17 mouse cellular contexts compared by ENCODE assay signal in the genomic region with DNA sequence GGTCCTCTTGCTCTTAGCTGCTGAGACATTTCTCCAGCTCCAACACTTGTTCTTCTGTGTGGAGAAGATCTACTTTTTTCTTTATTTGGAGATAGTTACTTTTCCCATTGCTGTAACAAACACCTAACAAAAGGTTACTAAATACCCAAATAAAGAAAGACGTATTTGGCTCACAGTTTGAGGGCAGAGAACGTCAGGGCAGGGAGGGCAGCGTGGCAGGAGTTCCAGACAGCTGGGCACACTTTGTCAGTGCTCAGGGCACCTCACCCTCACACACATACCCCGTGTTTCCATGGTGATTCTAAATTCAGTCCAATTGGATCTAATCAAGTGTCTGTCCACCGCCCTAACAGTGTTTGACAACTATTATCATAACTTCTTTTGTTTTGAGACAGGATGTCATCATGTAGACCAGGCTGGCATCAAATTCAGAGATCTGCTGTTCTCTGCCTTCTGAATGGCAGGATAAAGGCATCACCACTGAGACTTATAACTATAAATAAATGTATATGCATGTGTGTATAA. TPM values are rescaled to one million over a fixed set of nuclear protein-coding genes. Genes with fewer than 3 reads are reported as not detected.
DNase-seq lines count a peak whose midpoint lies in the region; TF ChIP-seq lines count a peak whose summit lies in the region.
"Had no signal": no experiment of that assay in that cellular context is flagged by ENCODE, and none has a peak within 500 bp of the region (broad histone marks: within the 10 kb centered on the region; RNA-seq: fewer than 3 reads in every experiment).

No protein-coding gene starts in this region.

- no peak overlapping the region for H3K4me3 ChIP-seq in layer of hippocampus, adult 2 months
- H3K4me3 ChIP-seq: forebrain, embryonic 10.5 days; forebrain, embryonic 13.5 days; hindbrain, embryonic 10.5 days; hindbrain, embryonic 13.5 days had no signal

- DNase-seq in cerebellum, adult 11-12 months, result peak; percentile 23
- DNase-seq in cerebellum, adult 18-20 months, result no peak
- DNase-seq in layer of hippocampus, adult 2 months (ENCODE audit: low spot score in 2 of 2), result no peak
- DNase-seq in layer of hippocampus, postnatal 36 days, result no peak
- peak; percentile 51 for DNase-seq in retina, postnatal 1 day
- no peak for DNase-seq in retina, embryonic 14.5 days (ENCODE audit: low spot score)
- DNase-seq: adrenal gland, adult 8-10 months; adrenal gland, postnatal 25 days; cerebellum, adult 8-10 months; cerebellum, postnatal 14 days; gastrocnemius, postnatal 10 days; gastrocnemius, postnatal 36 days; heart, postnatal 36 days had no signal

- H3K27ac ChIP-seq in layer of hippocampus, adult 2 months, result peak overlapping the region; percentile 81; the same call in 1 of the 2 replicates
- H3K27ac ChIP-seq: forebrain, embryonic 10.5 days; forebrain, embryonic 13.5 days had no signal

- TF ChIP-seq CTCF in layer of hippocampus, adult 2 months (conservative IDR thresholded peaks at IDR 0.05), result no peak

RNA-seq across cellular contexts. Expression of a gene that starts 1.7 kb away (rescaled TPM):
- total RNA-seq in layer of hippocampus, adult 2 months (2021), result 10 to 100 TPM; 82.6 to 87.3 TPM
- 10 to 100 TPM; 82.0 to 88.0 TPM for total RNA-seq in layer of hippocampus, postnatal 36 days (2021)

Comparison
In these comparisons a context has a peak if more than half of its experiments do, and no peak if none do; other contexts are left out.
1. DNase-seq: peak in cerebellum, adult 11-12 months (single experiment) and retina, postnatal 1 day (single experiment); none in cerebellum, adult 18-20 months (0 of 2), layer of hippocampus, adult 2 months (0 of 2), layer of hippocampus, postnatal 36 days (0 of 2) and retina, embryonic 14.5 days (single experiment).